Mouse (Mus musculus): Measurements from ENCODE around the gene Raet1d. TPM values are rescaled to one million over a fixed set of nuclear protein-coding genes. Genes with fewer than 3 reads are reported as not detected.

Gene Raet1d
- polyA plus RNA-seq (2012; rRNA removed; ENCODE audit: low replicate concordance): 0.19 and 0.23 TPM in 2 replicates

DNA sequence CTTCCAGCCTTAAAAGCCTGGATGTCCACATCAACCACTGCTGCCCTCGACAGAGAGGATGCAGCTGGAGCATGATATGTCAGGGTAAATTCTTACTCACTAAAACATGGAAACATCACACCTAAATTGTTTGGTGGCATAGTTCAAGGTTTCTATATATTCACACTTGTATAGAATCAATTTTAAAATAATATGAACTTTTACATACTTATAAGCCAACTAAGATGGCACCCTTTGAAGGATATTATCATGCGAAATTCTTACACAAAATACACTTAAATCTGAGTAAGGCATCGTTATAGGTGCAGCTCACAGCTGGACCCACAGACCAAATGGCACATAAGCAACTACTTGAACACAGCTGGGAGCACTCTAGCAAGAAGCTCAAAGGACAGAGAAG lies at the start of gene Raet1d:
Gene Raet1d, plus strand, starts transcription at position 301 of the 400 bp plus-strand sequence.

Other genes starting within 250 kb of the Raet1d start
- 4.2 and 23.0 TPM in 2 replicates for gene E030030I06Rik, start 211.3 kb upstream of the Raet1d start, polyA plus RNA-seq (2012; rRNA removed; ENCODE audit: low replicate concordance)
- gene Raet1e, start 202.0 kb upstream of the Raet1d start, polyA plus RNA-seq (2012; rRNA removed; ENCODE audit: low replicate concordance): 0.84 and 1.4 TPM in 2 replicates
- 0.17 TPM in 1 of 2 replicates, not detected in the other for gene H60b, start 202.0 kb upstream of the Raet1d start, polyA plus RNA-seq (2012; rRNA removed; ENCODE audit: low replicate concordance)

Data from mammary gland, adult 2 months (tissue).